Mouse (Mus musculus) spleen, postnatal 4 days (tissue): Measurements from ENCODE around the gene Myh9.
A peak's percentile ranks its signal among the peaks of the same experiment; 100 is the strongest.

Experiments used
- DNase-seq, 2 experiments: peaks; one replicate each; pipeline ENCODE4 v3.0.0; 2022; ENCODE audit warnings: low spot score in 2 of 2

Gene Myh9

DNA sequence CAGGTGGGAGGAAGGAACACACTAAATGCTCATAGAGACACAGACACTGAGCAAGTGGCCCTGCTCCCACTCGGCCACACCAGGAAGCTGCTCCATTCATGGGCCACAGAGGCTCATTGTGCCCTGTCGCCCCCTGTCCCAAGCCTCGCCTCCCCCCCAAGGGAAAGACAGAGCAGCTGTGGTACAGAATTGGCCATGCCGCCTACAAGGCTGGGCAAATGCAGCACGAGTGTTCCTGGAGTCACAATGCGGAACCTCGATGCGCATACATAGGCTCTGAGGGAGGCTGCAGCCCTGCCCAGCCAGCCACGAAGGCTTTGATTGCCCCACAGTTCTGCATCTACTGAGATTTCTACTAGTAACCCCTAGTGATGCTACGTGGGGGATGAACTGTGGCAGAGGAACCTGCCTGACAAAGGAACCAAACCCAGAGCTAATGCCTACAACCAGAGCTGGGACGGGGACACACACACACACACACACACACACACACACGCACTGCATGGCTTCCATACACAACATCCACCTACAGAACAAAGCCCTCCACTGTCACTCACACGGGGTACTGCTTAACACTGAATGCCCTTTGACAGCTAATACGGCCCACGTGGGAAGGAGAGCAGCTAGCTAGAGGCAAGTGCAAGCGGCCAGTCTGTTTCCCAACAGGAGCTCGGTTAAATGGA, 31.4 kb downstream of the Myh9 start:
- no peak for DNase-seq

GRCm38 (mm10) chr15:77809434-77809833, 32.5 kb downstream of the Myh9 start:
- DNase-seq: no peak

DNA sequence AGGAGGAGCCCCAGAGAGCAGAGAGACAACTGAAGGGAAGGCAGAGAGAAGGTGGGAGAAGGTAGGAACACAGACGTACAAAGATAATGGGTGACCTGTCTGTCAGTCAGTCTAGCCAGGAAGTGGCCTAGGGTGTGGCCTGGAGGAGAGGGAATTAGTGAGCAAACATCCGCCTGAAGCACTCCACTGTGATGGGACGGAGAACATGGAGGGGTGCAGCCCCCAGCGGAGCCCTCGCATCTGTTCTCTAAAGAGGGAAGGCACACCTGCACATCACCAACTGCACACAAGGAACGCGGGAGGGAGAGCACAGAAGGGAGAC, 34.8 kb downstream of the Myh9 start:
- DNase-seq: no peak

GRCm38 (mm10) chr15:77806565-77807263, 35.3 kb downstream of the Myh9 start:
- DNase-seq: no peak

DNA sequence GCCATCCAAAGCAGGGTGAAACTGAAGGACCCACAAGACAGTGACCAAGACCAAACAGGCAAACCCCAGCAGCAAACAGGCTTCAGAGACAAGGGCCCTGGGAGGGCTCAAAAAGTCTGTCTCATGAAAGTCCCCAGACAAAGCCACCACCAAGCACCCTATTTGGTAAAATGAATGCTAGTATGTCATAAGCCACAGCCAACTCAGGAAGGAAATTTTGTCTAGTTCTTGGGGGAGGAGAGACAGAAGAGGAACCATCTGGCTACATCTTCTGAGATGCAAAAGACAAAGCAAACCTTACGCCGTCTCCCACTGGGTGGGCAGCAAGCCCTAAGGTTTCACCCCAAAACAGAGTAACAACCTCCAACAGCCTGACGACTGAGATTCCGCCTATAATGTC, 36.3 kb downstream of the Myh9 start:
- DNase-seq: no peak

- DNase-seq: no peak
Measured at GRCm38 (mm10) chr15:77804949-77805348, 37.0 kb downstream of the Myh9 start.

- no peak for DNase-seq
Measured at GRCm38 (mm10) chr15:77804460-77804859, 37.5 kb downstream of the Myh9 start.

DNA sequence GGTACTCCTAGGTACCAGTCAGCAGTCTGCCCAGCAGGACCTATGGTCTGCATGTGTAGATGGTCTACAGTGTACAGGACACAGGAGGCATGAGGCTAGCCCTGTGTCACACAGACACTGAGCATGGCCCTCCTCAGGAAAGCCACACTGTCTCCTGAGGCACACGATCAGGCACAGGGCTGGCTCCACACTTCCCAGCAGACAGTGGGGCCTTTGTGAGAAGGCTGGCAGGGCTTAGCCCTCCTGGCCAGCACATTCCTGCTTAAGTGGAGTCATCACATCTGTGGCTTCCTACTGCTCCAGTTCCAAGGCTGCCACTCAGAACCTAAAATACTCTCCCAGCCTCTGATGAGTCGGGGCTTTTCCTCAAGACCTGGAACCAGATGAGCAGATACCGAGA, 38.2 kb downstream of the Myh9 start:
- DNase-seq: no peak

DNA sequence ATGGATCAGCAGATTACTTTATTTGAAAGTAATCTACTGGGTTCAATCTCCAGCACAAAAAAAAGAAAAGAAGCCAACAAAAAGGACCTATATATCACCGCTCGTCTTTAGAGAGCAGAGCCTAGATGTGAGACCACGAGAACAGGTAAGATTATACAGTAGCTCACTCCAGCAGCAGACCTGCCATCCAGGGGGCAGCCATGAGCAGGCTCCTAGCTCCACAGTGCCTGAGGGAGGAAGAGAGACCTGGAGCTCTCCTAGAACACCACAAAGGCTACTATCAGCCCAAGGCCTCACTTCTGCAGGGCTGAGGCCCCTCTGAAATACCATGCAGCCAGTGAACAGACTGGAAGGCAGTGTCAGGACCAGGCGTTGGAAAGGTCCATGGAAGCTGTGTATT, 39.0 kb downstream of the Myh9 start:
- no peak for DNase-seq

DNA sequence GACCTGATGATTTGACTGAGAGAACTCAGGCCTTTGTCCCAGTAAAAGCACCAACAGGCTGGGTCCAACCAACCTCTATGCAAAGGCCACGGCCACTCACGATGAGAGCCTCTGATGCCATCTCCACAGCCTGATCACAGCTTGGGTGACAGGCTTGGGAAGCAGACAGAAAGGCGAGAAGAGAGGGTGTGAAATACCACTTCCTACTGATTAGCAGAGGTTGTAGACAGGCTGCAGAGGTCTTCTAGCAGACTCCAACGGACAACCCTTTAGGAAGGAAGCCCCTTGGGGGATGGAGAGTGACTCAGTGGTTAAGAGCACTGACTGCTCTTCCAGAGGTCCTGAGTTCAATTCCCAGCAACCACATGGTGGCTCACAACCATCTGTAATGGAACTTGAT, 40.8 kb downstream of the Myh9 start:
- DNase-seq: no peak

GRCm38 (mm10) chr15:77800511-77800910, 41.5 kb downstream of the Myh9 start:
- peak in 1 of 2 experiments; percentile 44 for DNase-seq

- no peak for DNase-seq
Measured at GRCm38 (mm10) chr15:77799491-77800474, 42.2 kb downstream of the Myh9 start.

- peak in 1 of 2 experiments; percentile 33 for DNase-seq
Measured at GRCm38 (mm10) chr15:77798664-77799490, 43.1 kb downstream of the Myh9 start.

- DNase-seq: no peak
Measured at GRCm38 (mm10) chr15:77797609-77798411, 44.2 kb downstream of the Myh9 start.

GRCm38 (mm10) chr15:77796409-77797035, 45.5 kb downstream of the Myh9 start:
- DNase-seq: no peak

GRCm38 (mm10) chr15:77794908-77795356, 47.0 kb downstream of the Myh9 start:
- no peak for DNase-seq

DNA sequence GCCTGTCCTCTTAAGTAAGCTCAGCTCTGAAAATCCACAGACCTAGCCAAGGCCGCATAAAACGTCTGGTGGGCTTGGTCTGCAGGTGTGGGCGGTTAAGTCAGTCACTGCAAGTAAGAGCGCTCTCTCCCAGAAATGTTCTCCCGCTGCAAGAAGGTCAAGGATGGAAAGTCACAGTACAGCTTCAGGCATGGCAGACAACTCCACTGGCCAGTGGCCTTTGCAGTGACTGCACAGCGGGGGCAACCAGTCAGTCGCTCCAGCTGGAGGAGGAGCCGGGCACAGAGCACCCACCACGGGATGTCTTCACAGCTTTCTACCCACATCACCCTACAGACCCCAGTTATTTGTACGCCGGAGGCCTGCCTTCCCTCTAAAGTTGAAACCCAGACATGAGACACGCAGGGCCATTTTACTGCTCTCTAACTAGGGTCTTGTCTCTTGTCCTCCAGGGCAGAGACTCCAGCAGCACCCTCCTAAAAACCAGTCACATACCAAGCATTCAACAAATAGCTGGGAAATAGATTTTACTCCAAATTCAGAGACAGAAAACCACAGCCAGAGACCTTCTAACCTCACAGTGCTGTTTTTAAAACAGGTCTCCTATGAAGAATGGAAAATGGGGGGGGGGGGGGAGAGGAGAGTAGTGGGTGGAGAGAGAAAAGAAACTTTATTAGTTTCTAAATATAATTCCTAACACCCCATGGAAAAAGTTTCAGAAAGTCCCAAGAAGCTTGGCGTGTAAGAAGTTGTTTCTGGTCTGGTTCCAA, 47.7 kb downstream of the Myh9 start:
- DNase-seq: no peak

DNA sequence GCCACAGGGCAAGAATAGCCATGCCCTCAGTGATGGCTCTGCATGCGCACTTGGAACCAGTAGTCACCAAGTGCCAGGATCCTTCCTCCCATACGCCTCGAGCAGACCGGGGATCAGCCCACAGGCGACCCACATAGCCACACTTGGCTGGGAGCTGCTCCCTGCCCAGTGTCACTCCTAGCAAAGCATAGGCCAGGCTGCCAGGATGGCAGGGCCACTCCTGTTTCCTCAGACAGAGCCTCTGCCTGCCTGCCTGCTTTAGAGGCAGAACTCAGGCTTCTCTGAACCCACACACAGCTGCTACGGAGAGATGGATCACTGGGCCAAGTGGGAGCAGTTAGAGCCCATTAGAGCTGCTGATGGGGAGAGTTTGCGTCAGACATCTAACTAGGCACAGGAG, 48.4 kb downstream of the Myh9 start:
- no peak for DNase-seq

- DNase-seq: no peak
Measured at GRCm38 (mm10) chr15:77793094-77793493, 48.9 kb downstream of the Myh9 start.
